Mouse (Mus musculus) spleen, adult 2 months (tissue): ENCODE measurements around the gene Ipmk.

Experiments used
- CTCF ChIP-seq: fragments of 200-500 bp; IDR thresholded peaks from 2 replicates; pipeline ENCODE4 v1.5.1; 2011; ENCODE audit warnings: mild to moderate bottlenecking, inconsistent platforms; ENCODE audit not compliant: insufficient read depth, insufficient read length, insufficient replicate concordance; ENCODE audit errors: extremely low read depth
- POLR2A ChIP-seq: fragments of 200-500 bp; IDR thresholded peaks from 2 replicates; pipeline ENCODE4 v1.6.1; 2011; ENCODE audit warnings: low read depth, low read length, inconsistent platforms

DNA sequence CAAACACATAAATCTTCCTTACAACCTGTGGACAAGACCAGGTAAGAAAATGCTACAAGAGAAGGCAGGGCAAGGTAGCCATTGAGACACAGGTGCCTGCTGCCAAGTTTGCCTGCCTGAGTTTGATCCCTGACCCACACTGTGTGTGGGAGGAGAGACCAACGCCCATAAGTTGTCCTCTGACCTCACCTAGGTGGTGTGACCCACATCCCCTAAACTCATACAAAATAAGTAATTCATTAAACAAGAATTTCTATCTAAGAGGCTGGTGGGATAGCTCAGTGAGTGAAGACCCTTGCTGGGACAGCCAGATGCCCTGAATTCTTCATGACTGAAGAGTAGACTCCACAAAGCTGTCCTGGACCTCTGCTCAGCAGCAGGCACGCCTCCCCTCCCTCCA, 7.4 kb upstream of the Ipmk start:
- TF ChIP-seq POLR2A (no peak), CTCF (no peak)
